Mouse (Mus musculus): Measurements from ENCODE around the gene Pde6b.
A peak's percentile ranks its signal among the peaks of the same experiment; 100 is the strongest.

Pde6b gene

DNA sequence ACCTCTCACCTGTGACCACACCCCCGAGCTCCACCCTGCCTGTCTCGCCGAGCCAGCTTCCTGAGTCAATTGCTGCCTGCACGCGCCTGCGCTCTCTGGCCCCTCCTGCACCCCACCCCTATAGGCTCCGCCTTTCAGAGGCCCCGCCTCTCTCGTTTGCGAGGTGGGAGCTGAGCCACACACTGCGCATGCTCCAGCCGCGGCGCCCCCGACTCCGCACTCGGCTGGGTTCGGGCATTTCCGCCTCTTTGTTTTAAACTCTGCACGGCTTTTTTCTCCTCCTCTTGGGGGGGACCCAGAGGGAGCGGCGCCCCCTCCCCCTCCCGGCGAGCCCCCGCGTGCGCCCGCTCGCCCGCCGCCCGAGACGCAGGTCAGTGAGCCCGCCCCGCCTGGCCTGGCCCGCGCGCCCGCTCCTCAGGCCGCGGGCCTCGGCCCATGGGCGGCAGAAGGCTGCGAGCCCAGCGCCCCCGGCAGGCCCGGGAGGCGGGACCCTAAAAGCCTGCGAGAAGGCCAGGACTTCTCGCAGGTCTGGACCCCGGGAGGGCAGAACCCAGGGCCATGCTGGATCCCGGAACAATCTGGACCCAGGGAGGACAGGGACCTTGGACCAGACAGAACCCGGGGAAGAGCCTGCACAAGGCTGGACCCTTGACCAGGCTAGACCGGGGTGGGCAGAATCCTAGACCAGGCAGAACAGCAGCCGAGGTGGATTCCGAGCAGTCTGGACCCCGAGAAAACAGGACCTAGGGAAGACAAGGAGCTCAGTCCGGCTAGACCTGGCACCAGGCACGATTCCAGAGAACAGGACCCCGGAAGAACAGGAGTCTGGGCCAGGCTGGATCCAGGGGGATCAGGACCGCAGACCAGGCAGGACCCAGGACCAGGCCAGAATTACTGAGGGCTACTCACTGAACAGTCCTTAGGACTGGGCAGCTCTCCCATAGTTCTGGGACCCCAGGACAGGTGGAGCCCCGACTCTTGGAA, 73.2 kb downstream of the Pde6b start, which contains the start of gene Pcgf3:
Gene Pcgf3 (plus strand): TSS at position 151 of the 984 bp plus-strand sequence.
- peak; percentile 98 for DNase-seq (ENCODE audit: low spot score in 2 of 2)

DNA sequence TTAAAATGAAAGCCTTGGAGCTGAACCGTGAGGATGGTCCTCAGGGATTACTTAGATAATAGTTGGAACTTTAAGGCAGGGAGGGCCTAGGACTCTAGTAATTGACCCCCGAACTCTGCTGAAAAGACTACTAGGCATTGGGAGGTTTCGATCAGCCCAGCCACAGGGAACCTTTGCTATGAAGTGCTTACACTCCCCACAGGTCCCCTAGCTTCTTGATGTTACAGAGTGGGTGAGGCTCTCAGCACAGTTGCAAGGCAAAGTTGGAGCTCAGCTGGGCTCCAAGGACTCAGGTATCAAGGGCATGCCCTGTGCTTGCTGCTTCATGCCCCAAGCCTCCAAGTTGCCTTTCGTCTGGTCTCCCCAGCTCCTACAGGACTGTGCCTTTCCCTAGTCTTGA, 74.3 kb downstream of the Pde6b start:
- no peak for DNase-seq (ENCODE audit: low spot score in 2 of 2)

DNA sequence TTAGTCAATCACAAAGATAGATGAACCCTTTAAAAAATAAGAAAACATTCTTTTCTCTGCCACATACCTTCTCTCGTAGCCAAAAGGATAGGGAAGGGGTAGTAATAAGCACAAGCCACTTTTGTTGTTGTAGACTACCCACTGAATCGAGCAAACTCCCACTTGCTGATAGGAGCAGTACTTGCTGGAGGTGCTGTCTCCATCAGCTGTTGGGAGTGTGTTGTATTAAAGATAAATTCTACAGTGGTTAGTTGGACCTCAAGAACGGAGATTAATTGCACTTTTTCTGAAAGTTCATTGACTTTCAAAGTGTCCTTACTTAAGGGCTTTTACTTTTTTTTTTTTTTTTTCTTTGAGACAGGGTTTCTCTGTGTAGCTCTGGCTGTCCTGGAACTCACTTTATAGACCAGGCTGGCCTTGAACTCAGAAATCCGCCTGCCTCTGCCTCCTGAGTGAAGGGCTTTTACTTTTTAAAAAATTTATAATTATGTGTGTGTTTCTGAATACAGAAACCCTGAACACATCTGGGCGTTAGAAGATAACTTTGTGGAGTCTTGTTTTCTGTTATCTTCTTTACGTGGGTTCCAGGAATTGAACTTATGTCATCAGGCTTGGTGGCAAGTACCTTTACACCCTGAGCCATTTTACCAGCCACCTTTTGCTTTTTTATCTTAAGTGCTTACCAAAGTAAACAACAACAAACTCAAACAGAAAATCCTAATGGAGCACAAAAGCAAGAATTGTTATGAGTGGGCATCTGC, 77.1 kb downstream of the Pde6b start:
- DNase-seq (ENCODE audit: low spot score in 2 of 2), result no peak

DNA sequence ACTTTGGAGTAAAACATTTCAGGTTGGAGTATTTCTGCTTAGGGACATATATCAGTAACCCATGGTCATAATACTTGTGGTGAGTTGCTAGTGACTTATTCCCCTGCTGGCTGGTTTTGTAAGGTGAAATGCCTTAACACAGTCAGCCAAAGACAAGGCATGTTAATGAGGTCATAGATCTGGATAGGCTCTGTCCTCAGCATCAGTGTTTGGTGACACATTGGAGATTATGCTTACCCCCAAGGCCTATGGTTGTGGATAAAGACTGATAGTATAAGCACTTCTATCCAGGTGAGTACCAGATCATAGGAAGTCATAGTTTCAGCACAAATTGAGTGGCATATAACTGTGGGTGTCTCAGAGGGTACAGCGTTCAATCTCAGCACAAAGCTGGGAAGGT, 78.5 kb downstream of the Pde6b start:
- DNase-seq (ENCODE audit: low spot score in 2 of 2), result no peak

DNA sequence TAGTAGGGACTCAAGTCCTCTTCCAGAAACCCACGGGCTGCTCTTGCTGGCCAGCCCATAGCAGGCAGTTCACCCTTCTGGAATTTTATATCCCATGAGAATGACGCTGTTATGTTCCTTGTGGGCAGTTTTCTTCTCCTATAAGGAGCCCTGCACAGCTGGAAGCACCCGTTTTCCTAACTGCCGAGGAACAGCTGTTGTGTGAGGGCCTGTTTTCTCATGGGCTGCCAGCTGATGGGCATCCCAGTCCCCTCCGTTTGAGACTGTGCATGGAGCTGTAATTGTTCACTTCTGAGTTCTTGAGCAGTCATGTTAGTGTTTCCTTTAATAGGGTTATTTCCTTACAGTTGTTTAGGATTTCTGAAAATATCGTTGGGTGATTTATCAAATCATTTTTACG, 81.4 kb downstream of the Pde6b start:
- no peak for DNase-seq (ENCODE audit: low spot score in 2 of 2)

DNA sequence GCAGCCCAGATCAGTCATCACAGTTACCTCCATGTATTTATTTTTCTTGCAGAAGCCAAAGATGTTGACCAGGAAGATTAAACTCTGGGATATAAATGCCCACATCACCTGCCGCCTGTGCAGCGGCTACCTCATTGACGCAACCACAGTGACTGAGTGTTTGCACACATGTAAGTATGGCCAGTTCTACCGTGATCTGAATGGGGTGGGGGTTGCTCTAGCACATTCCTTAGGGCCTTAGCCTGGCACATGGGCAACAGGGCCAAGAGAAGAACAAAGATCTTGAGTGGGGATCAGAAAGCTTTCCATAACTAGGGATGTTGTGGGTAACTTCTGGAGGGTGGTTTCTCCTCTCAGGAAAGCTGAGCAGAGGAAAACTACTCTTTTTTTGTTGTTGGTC, 85.5 kb downstream of the Pde6b start:
- no peak for DNase-seq (ENCODE audit: low spot score in 2 of 2)

DNA sequence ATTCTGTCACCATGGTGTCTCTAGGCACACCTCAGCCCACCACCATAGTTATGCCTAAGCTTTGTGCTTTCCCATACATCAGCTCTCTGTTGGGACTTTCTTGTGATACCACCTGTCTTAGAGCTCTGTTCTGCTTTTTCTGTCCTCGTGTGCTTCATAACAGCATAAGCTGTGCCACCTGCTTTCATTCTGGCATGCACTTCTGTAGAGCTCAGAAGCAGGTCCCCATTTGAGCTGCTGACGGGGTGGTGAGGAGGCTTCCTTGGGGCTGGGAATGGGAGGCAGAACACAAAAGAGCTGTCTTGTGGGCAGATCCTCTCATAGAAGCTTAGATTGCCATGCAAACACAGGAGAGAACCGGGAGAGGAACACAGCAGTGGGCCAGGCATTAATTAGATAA, 87.8 kb downstream of the Pde6b start:
- DNase-seq (ENCODE audit: low spot score in 2 of 2), result no peak

All from urinary bladder, postnatal 36 days (tissue).